Mouse (Mus musculus): ENCODE measurements at regions not wholly inside any gene's neighbourhood (a gene's known extent, or its start where the extent isn't known, plus 50 kb on each side); places are given as distances from the start of the nearest gene placed in this dataset.

DNA sequence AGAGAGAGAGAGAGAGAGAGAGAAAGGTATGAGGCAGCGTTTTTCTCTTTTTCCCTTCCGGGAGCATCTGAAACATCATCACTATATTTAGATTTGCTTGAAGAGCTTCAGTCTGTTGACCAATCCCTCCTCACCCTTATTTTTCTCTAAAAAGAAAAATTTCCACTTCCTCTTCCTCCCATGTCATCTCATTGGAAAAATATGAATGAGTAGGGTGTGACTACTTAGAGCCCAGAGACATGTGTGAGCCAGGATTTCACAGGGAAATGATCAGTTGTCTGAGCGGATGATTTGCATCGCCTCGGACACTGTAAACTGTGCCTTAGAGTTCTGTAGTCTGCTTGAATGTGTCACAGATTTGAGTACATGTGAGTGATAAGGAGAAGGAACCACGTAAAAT lies 111.3 kb upstream of the Ptger4 start:
- DNase-seq = no peak

GRCm38 (mm10) chr15:5354328-5354727 lies 110.3 kb upstream of the Ptger4 start:
- DNase-seq = no peak

GRCm38 (mm10) chr15:5348881-5349280 lies 104.9 kb upstream of the Ptger4 start:
- no peak for DNase-seq

GRCm38 (mm10) chr15:5347674-5348073 lies 103.7 kb upstream of the Ptger4 start:
- DNase-seq = peak; percentile 46

DNA sequence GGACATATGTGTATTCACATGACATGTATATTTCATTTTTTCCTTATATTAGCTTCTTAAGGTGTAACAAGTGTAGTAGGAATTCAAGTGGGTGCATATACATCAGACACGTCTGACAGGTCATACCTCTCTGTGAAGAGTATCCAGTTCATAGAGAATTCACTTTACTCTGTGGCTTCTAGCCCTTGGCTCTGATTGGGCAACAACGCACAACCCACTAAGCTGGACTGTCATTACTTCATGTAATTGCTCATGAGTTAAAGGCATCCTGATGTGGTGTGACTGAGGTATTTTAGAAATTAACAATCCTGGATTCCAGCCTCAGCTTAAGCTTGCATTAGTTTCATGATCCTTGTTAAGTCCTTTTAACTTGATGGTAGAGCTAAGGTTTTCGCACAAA lies 103.0 kb upstream of the Ptger4 start:
- no peak for DNase-seq

DNA sequence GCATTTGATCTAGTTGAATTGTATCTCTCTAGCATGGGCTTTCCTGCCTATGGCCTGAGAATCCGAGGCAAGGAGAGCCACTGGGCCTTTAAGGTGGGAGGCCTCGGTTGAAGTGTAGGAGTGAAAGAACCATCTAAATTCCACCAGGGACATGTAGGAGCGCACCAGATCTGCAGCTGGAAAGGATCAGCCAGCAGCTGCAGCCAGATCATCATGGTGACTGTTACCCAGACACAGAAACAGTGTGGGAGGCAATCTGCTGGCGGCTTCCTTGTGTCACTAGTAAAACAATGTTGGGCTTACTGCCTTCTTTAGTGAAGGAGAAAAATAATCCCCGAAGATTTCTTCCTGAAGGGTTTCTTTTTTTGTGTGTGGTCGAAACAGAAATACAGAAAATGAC lies 99.8 kb upstream of the Ptger4 start:
- peak; percentile 74 for DNase-seq

- no peak for DNase-seq
Measured at GRCm38 (mm10) chr15:5335528-5336268, 91.7 kb upstream of the Ptger4 start.

DNA sequence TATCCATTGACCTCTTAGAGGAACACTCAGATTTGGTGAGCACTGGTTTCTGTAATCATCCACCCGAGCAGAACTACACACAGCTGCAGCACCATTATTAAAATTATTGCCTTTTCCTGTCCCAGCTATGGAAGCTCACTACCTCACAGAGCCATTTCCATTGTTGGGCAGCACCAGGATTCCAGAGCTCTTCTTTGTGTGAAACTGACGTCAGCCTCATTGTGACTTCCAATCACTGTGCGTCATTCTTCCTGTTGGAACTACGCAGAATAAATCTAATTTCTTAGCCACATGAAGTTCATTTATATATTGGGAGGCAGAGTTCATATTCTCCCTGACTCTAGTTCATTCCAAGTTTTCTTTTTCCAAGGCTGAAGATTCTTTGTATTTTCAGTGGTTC lies 83.0 kb upstream of the Ptger4 start:
- no peak for DNase-seq

DNA sequence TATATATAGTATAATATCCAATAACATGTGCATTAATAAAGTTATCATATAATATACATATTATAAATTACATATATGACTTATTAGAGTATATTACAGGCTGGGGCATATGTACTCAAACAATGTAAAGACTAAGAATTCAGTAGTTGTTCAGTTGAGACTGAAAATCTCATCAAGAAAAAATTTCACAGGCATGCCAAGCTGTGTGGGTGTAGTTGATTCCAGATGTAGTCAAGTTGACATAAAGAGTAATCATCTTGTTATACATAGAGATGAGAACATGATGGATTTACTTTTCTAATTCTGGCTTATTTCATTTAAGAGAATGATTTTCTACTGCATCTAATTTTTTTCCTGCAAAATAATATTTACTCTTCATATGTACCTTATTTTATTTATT lies 77.7 kb upstream of the Ptger4 start:
- no peak for DNase-seq

DNA sequence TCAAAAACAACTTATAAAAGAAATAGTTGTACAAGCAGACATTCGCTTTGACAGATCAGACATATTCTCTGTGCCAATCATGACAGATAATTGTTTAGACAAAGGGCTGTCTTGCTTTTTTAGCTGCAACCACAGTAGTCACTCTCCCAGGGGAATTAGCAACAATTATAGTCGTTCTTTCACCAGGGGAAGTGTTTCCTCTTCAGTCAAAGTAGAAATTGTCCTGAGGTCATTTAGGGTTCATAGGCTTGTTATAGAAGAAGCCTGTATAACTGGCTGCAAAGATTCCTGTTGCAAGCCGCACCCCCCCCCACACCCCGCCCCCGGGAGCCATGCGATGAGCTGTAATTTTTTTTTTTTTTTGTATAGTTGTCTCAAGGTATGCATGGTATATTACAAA lies 68.2 kb upstream of the Ptger4 start:
- no peak for DNase-seq

GRCm38 (mm10) chr15:5310035-5310434 lies 66.0 kb upstream of the Ptger4 start:
- no peak for DNase-seq

DNA sequence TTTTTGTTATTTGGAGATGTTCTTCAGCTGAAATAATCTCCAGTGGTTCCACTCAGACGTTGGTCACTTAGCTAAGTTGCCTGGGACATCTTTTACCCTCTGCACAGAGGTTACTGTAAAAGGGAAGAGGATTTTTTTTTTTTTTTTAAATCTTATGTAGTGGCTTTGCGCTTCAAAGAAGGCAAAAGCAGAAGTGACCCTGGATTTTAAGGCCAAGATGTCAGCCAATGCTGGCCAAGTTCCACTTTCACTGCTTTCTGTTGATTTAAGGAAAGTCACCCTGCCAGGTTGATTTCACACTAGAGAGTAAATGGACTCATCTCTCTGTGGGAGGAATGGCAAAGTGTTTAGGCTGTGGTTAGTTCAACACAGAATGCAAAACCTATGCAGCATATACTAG lies 58.4 kb upstream of the Ptger4 start:
- DNase-seq = no peak

DNA sequence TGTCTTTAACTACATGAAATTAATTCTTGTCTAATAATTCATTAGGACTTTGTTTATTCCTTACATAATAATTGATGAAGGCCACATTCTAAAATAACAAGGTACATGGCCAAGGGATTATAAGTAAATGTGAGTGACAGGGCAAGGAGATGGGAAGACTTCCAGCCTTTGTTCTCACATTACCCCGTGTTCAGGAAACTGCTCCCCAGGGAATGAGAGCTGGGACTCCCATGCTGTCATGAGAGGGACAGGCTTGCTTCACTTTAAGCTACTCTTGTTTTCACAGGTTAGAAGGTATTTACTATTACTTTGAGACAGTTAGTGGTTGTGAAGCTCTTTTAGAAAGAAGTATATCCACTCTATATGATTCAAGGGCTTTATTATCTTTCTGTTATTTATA lies 55.8 kb upstream of the Ptger4 start:
- DNase-seq = no peak

DNA sequence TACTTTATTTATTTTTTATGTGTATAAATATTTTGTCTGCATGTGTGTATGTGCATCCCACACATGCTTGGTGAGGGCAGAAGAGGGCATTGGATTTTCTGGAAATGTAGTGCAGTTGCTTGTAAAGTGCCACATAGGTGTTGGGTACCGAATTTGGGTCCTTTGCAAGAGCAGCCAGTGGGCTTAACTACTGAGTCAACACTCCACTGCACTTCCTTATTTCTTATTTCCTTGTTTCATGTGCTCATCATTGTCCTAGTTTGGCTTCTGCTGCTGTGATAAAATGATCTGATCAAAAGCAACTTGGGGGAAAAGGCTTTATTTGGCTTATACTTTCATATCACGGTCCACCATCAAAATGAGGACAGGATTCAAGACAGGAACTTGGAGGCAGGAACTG lies 53.0 kb upstream of the Ptger4 start:
- no peak for DNase-seq
